Mouse (Mus musculus) spleen, adult 2 months (tissue): ENCODE results near the gene Kcnk5.

Source experiments
- CTCF ChIP-seq: fragments of 200-500 bp; IDR thresholded peaks from 2 replicates; pipeline ENCODE4 v1.5.1; 2011; ENCODE audit warnings: mild to moderate bottlenecking, inconsistent platforms; ENCODE audit not compliant: insufficient read depth, insufficient read length, insufficient replicate concordance; ENCODE audit errors: extremely low read depth
- POLR2A ChIP-seq: fragments of 200-500 bp; IDR thresholded peaks from 2 replicates; pipeline ENCODE4 v1.6.1; 2011; ENCODE audit warnings: low read depth, low read length, inconsistent platforms

GRCm38 (mm10) chr14:20193103-20193715, 11.6 kb upstream of the Kcnk5 start:
- TF ChIP-seq CTCF (no peak), POLR2A (no peak)
